Mouse (Mus musculus) forebrain, embryonic 11.5 days (tissue): ENCODE measurements around the gene Slc25a33. TPM values are rescaled to one million over a fixed set of nuclear protein-coding genes. Genes with fewer than 3 reads are reported as not detected.
A peak's percentile ranks its signal among the peaks of the same experiment; 100 is the strongest.
"Not testable (repeated sequence)": the region's sequence is repeated elsewhere in the genome, so short reads cannot be mapped to it uniquely, and the experiment has no call there.

Experiments used
- ATAC-seq: fragments of 200-750 bp; cut with Nextera tagmentation; replicated peaks from 2 replicates; pipeline ENCODE4 v1.8.0; 2017; ENCODE audit warnings: moderate TSS enrichment; ENCODE audit not compliant: low FRiP score
- DNase-seq: peaks from one replicate; pipeline ENCODE4 v3.0.0-alpha.2; 2017; ENCODE audit warnings: low spot score
- H3K27ac ChIP-seq: fragments of 300-500 bp; sonication (generic); 2 replicates; pipeline ENCODE4 v1.5.1; 2014; ENCODE audit warnings: low read depth, low read length
- H3K27me3 ChIP-seq: fragments of 300-500 bp; sonication (generic); 2 replicates; pipeline ENCODE4 v1.6.1; 2014; ENCODE audit warnings: mild to moderate bottlenecking, low read length, mixed read lengths; ENCODE audit not compliant: control insufficient read depth, insufficient read depth
- H3K36me3 ChIP-seq: fragments of 300-500 bp; sonication (generic); 2 replicates; pipeline ENCODE4 v1.6.1; 2014; ENCODE audit warnings: mild to moderate bottlenecking, low read length, moderate library complexity, mixed read lengths; ENCODE audit not compliant: control insufficient read depth, insufficient read depth
- H3K4me1 ChIP-seq: fragments of 300-500 bp; sonication (generic); replicated peaks from 2 replicates; pipeline ENCODE4 v1.6.1; 2014; ENCODE audit warnings: low read length, mixed read lengths; ENCODE audit not compliant: control insufficient read depth, insufficient read depth
- H3K4me2 ChIP-seq: fragments of 300-500 bp; sonication (generic); 2 replicates; pipeline ENCODE4 v1.6.1; 2014; ENCODE audit warnings: low read depth, mild to moderate bottlenecking, low read length, moderate library complexity, mixed read lengths; ENCODE audit not compliant: severe bottlenecking
- H3K4me3 ChIP-seq: fragments of 300-500 bp; sonication (generic); 2 replicates; pipeline ENCODE4 v1.5.1; 2014; ENCODE audit warnings: low read depth, low read length
- H3K9ac ChIP-seq: fragments of 300-500 bp; sonication (generic); 2 replicates; pipeline ENCODE4 v1.6.1; 2014; ENCODE audit warnings: low read length
- H3K9me3 ChIP-seq: fragments of 300-500 bp; sonication (generic); 2 replicates; pipeline ENCODE4 v1.6.1; 2016; ENCODE audit warnings: low read length, mixed read lengths; ENCODE audit not compliant: control insufficient read depth
- WGBS: fragments of 180-500 bp; shearing (Covaris S2); extraction: QIAGEN DNeasy Blood & Tissue Kit; methylation state at CpG from one replicate; pipeline ENCODE4 v1.1.7; 2014; 5-methylcytosine and 5-hydroxymethylcytosine counted together
- polyA plus RNA-seq: library from polyadenylated mRNA; unstranded; fragments of >200 nt; fragmentation: Nextera tagmentation; extraction: Ambion mirVana; gene quantifications from 2 replicates; pipeline ENCODE4 v1.2.1, GENCODE M21; 2014

Slc25a33 gene
- polyA plus RNA-seq, 1 experiment from 2014 or later: 12.0 TPM

GRCm38 (mm10) chr4:149758423-149758822 is 15.7 kb downstream of the Slc25a33 start:
- no peaks in the 10 kb centered on the region for H3K4me1 ChIP-seq
- WGBS: 88% methylated on average over 6 of the region's 6 CpGs
- DNase-seq (no peak), ATAC-seq (no peak)
- H3K27ac ChIP-seq: no peak overlapping the region
- no peaks in the 10 kb centered on the region for H3K9me3 ChIP-seq
- no peaks in the 10 kb centered on the region for H3K36me3 ChIP-seq
- H3K4me2 ChIP-seq: no peak overlapping the region
- no peaks in the 10 kb centered on the region for H3K27me3 ChIP-seq
- H3K9ac ChIP-seq: no peak overlapping the region
- no peak overlapping the region for H3K4me3 ChIP-seq

DNA sequence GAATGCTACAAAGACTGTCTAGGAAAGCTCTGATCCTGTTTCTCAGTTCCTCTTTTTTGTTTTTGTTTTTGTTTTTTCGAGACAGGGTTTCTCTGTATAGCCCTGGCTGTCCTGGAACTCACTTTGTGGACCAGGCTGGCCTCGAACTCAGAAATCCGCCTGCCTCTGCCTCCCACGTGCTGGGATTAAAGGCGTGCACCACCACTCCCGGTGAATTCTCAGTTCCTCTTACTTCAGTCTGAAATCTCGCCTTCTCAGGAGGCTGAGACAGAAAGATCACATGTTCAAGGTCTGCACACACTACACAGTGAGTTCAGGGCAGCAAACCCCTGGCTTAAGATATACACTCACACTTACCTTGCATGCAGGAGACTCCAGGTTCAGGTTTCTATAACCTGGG is 17.5 kb downstream of the Slc25a33 start:
- H3K36me3 ChIP-seq, H3K9ac ChIP-seq, H3K4me2 ChIP-seq, H3K4me3 ChIP-seq, DNase-seq, H3K27me3 ChIP-seq, H3K4me1 ChIP-seq, H3K27ac ChIP-seq, H3K9me3 ChIP-seq, ATAC-seq: not testable (repeated sequence)
- 90% methylated on average over 7 of the region's 7 CpGs for WGBS

- DNase-seq (no peak), ATAC-seq (no peak)
- peaks cover 7% of the 10 kb centered on the region; the same call in 1 of the 2 replicates for H3K4me1 ChIP-seq
- H3K4me2 ChIP-seq: no peak overlapping the region
- no peak overlapping the region for H3K4me3 ChIP-seq
- no peaks in the 10 kb centered on the region for H3K27me3 ChIP-seq
- WGBS: 73% methylated on average over 3 of the region's 3 CpGs
- no peak overlapping the region for H3K9ac ChIP-seq
- no peaks in the 10 kb centered on the region for H3K36me3 ChIP-seq
- no peak overlapping the region for H3K27ac ChIP-seq
- H3K9me3 ChIP-seq: no peaks in the 10 kb centered on the region
Observed at GRCm38 (mm10) chr4:149752836-149753235, 21.2 kb downstream of the Slc25a33 start.

GRCm38 (mm10) chr4:149752124-149752799 is 21.8 kb downstream of the Slc25a33 start:
- H3K4me3 ChIP-seq: no peak overlapping the region
- DNase-seq (peak; percentile 80), ATAC-seq (no peak)
- H3K27me3 ChIP-seq: no peaks in the 10 kb centered on the region
- no peaks in the 10 kb centered on the region for H3K36me3 ChIP-seq
- no peak overlapping the region for H3K9ac ChIP-seq
- no peaks in the 10 kb centered on the region for H3K9me3 ChIP-seq
- no peak overlapping the region for H3K27ac ChIP-seq
- WGBS: 25% methylated on average over 17 of the region's 17 CpGs
- no peak overlapping the region for H3K4me2 ChIP-seq
- H3K4me1 ChIP-seq: peaks cover 7% of the 10 kb centered on the region; the same call in 1 of the 2 replicates

DNA sequence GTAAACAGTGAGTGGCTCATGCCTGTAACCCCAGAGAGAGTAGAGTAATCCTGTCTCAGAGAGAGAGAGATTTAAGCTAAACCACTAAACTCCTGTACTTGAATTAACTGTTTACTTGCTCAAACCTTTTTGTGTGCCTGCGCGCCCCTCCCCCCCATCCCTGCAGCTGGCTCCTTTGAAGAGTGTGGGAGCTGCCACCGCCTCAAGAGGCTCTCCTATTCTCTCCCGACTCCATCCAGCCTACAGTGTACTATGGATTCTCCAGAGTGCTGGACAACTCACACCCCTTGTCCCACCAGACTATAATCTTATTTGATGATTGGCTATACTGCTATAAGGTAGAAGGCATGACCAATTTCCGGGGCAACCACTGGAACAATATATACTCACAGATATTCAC is 23.4 kb downstream of the Slc25a33 start:
- DNase-seq (peak; percentile 59), ATAC-seq (no peak; the same call in 1 of the 2 replicates)
- Histone ChIP-seq H3K4me1 (peaks cover 7% of the 10 kb centered on the region; the same call in 1 of the 2 replicates), H3K9me3 (no peaks in the 10 kb centered on the region), H3K4me2 (no peak overlapping the region), H3K36me3 (peaks cover 1% of the 10 kb centered on the region; the same call in 1 of the 2 replicates), H3K9ac (no peak overlapping the region), H3K27me3 (no peaks in the 10 kb centered on the region), H3K27ac (no peak overlapping the region), H3K4me3 (no peak overlapping the region)
- WGBS: 27% methylated on average over 5 of the region's 5 CpGs

- not testable (repeated sequence) for H3K9me3 ChIP-seq, H3K4me3 ChIP-seq, DNase-seq, H3K27ac ChIP-seq, ATAC-seq, H3K9ac ChIP-seq, H3K4me1 ChIP-seq, H3K36me3 ChIP-seq, H3K4me2 ChIP-seq, H3K27me3 ChIP-seq
- 90% methylated on average over 3 of the region's 3 CpGs for WGBS
Observed at GRCm38 (mm10) chr4:149749663-149750015, 24.4 kb downstream of the Slc25a33 start.

DNA sequence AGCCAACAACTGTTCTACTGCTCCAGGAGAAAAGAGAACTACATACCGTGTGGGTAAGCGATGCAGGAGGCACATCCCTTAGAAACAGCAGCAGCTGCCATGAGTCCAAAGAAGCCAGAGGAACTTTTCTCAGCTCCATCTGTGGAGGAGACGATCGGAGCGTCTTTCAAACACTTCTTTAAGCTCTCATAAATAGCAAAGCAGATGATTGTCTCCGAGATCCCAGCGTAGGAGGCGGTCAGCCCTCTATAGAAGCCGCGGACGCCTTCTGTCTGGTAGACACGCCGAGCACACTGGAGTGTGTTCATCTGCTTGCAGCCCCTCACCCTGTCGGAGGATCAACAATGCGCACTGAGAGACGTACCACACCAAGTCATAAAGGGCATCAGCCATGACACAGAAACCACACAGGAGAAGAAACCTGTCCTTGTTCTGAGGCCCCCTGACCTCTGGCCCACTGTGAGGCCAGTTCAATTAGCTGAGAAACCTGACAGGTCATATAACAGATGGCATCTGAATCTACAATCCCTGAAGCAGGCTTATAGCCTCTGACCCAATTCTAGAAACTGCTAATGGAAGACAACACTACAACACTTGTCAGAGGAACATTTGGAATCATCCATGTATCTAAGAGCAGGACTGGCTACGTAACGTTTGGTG is 24.9 kb downstream of the Slc25a33 start:
- DNase-seq (peak; percentile 34), ATAC-seq (no peak)
- Histone ChIP-seq H3K9me3 (no peaks in the 10 kb centered on the region), H3K27me3 (no peaks in the 10 kb centered on the region), H3K4me2 (no peak overlapping the region), H3K9ac (no peak overlapping the region), H3K36me3 (peaks cover 3% of the 10 kb centered on the region; the same call in 1 of the 2 replicates), H3K27ac (no peak overlapping the region), H3K4me1 (peaks cover 7% of the 10 kb centered on the region; the same call in 1 of the 2 replicates), H3K4me3 (no peak overlapping the region)
- 92% methylated on average over 18 of the region's 18 CpGs for WGBS

GRCm38 (mm10) chr4:149744119-149744518 is 30.0 kb downstream of the Slc25a33 start:
- H3K4me3 ChIP-seq: no peak overlapping the region
- H3K9me3 ChIP-seq: no peaks in the 10 kb centered on the region
- no peaks in the 10 kb centered on the region for H3K27me3 ChIP-seq
- DNase-seq (peak; percentile 33), ATAC-seq (no peak)
- H3K9ac ChIP-seq: no peak overlapping the region
- WGBS: 93% methylated on average over 7 of the region's 7 CpGs
- H3K36me3 ChIP-seq: peaks cover 3% of the 10 kb centered on the region; the same call in 1 of the 2 replicates
- H3K4me1 ChIP-seq: no peaks in the 10 kb centered on the region
- H3K4me2 ChIP-seq: no peak overlapping the region
- no peak overlapping the region for H3K27ac ChIP-seq
